Mouse (Mus musculus): ENCODE data around the gene Slc7a14.

- TF ChIP-seq CTCF (IDR thresholded peaks at IDR 0.05; ENCODE audit: control insufficient read depth, insufficient read depth, insufficient read length): no peak
- TF ChIP-seq MAX (IDR thresholded peaks at IDR 0.05): no peak
Measured at GRCm38 (mm10) chr3:31156126-31156525, 154.1 kb downstream of the Slc7a14 start.
